Mouse (Mus musculus): Measurements from ENCODE around the gene Znrd1.
"Not testable (repeated sequence)": the region's sequence is repeated elsewhere in the genome, so short reads cannot be mapped to it uniquely, and the experiment has no call there.

GRCm38 (mm10) chr17:36990630-36991029, 32.3 kb upstream of the Znrd1 start:
- TF ChIP-seq CTCF, POLR2A (IDR thresholded peaks at IDR 0.05; ENCODE audit: extremely low read depth, insufficient read depth, low read length): not testable (repeated sequence)
